ENCODE assay signal across 17 mouse cellular contexts in genomic region chr4:117828572-117829145, GRCm38 (mm10). TPM values are rescaled to one million over a fixed set of nuclear protein-coding genes. Genes with fewer than 3 reads are reported as not detected.
DNase-seq lines count a peak whose midpoint lies in the region; ATAC-seq and TF ChIP-seq lines count a peak whose summit lies in the region.
"Had no signal": no experiment of that assay in that cellular context is flagged by ENCODE, and none has a peak within 500 bp of the region (broad histone marks: within the 10 kb centered on the region; RNA-seq: fewer than 3 reads in every experiment).

No protein-coding gene starts in this region.

- no peak overlapping the region; the same call in 1 of the 2 replicates for H3K4me2 ChIP-seq in liver, embryonic 14.5 days (ENCODE audit: low read depth)
- no peak overlapping the region for H3K4me2 ChIP-seq in stomach, embryonic 15.5 days
- H3K4me2 ChIP-seq: embryonic facial prominence, embryonic 15.5 days; heart, embryonic 11.5 days; hindbrain, embryonic 15.5 days had no signal

- H3K9ac ChIP-seq in liver, embryonic 14.5 days (replicated peaks) = peak overlapping the region; percentile 28
- H3K9ac ChIP-seq in stomach, embryonic 15.5 days = no peak overlapping the region
- H3K9ac ChIP-seq: embryonic facial prominence, embryonic 15.5 days; hindbrain, embryonic 15.5 days had no signal

- H3K36me3 ChIP-seq in liver, embryonic 14.5 days (replicated peaks; ENCODE audit: control insufficient read depth, insufficient read depth, low read depth) = no peaks in the 10 kb centered on the region
- H3K36me3 ChIP-seq in stomach, embryonic 15.5 days = no peaks in the 10 kb centered on the region
- H3K36me3 ChIP-seq: embryonic facial prominence, embryonic 15.5 days; forebrain, embryonic 10.5 days; hindbrain, embryonic 15.5 days had no signal

- DNase-seq in cerebellum, adult 9-11 months = peak; percentile 2
- DNase-seq in lung, postnatal 10 days = peak; percentile 54
- no peak for DNase-seq in lung, adult 18-20 months
- no peak for DNase-seq in liver, embryonic 14.5 days (ENCODE audit: low read depth in 3 of 3, low spot score in 3 of 3)
- no peak for DNase-seq in adrenal gland, postnatal 14 days
- no peak for DNase-seq in thymus, postnatal 10 days (ENCODE audit: low spot score in 2 of 2)

- no peak overlapping the region for H3K4me3 ChIP-seq in liver, embryonic 14.5 days (ENCODE audit: insufficient read depth in 1 of 2, low read depth in 2 of 2, low read length in 2 of 2)
- no peak overlapping the region for H3K4me3 ChIP-seq in stomach, embryonic 15.5 days (replicated peaks)
- H3K4me3 ChIP-seq: embryonic facial prominence, embryonic 15.5 days; forebrain, embryonic 10.5 days; heart, adult 2 months; hindbrain, embryonic 15.5 days had no signal

- no peaks in the 10 kb centered on the region for H3K9me3 ChIP-seq in liver, embryonic 14.5 days (ENCODE audit: control insufficient read depth, low read length)
- no peaks in the 10 kb centered on the region for H3K9me3 ChIP-seq in stomach, embryonic 15.5 days
- H3K9me3 ChIP-seq: embryonic facial prominence, embryonic 15.5 days; forebrain, embryonic 10.5 days; hindbrain, embryonic 15.5 days had no signal

- no peak for ATAC-seq in cerebellum, adult (ENCODE audit: insufficient number of reproducible peaks, low FRiP score, low TSS enrichment)
- ATAC-seq in liver, embryonic 14.5 days (ENCODE audit: insufficient read depth) = no peak
- ATAC-seq in stomach, embryonic 15.5 days (ENCODE audit: insufficient read depth, low FRiP score, low read depth) = no peak
- ATAC-seq: activated CD4-positive, CD25-positive, alpha-beta regulatory T cell, adult 4 months; CD4-positive, CD25-positive, alpha-beta regulatory T cell, adult 4 months; Patski had no signal

- TF ChIP-seq CTCF in liver, embryonic 14.5 days (IDR thresholded peaks at IDR 0.05; ENCODE audit: low read depth) = no peak

- H3K4me1 ChIP-seq in liver, embryonic 14.5 days (replicated peaks; ENCODE audit: control insufficient read depth in 2 of 2, insufficient read depth in 2 of 2, low read length in 1 of 2) = peaks cover 47 to 48% of the 10 kb centered on the region in 2 experiments
- H3K4me1 ChIP-seq in stomach, embryonic 15.5 days = peaks cover 25% of the 10 kb centered on the region

- 53% methylated on average over 8 of the region's 8 CpGs for WGBS in liver, embryonic 14.5 days (ENCODE audit: insufficient replicate concordance)
- 57% methylated on average over 8 of the region's 8 CpGs for WGBS in stomach, embryonic 15.5 days

- no peak for TF ChIP-seq EP300 in liver, embryonic 14.5 days (IDR thresholded peaks at IDR 0.05; ENCODE audit: low read depth)

- H3K27me3 ChIP-seq in liver, embryonic 14.5 days (ENCODE audit: control insufficient read depth, insufficient read depth, low read length) = peaks cover 16% of the 10 kb centered on the region
- H3K27me3 ChIP-seq in stomach, embryonic 15.5 days (replicated peaks) = no peaks in the 10 kb centered on the region
- H3K27me3 ChIP-seq: embryonic facial prominence, embryonic 15.5 days; hindbrain, embryonic 15.5 days had no signal

- H3K27ac ChIP-seq in liver, embryonic 14.5 days = peak overlapping the region; percentile 71
- H3K27ac ChIP-seq in stomach, embryonic 15.5 days = peak overlapping the region; percentile 50
- H3K27ac ChIP-seq: embryonic facial prominence, embryonic 15.5 days; forebrain, embryonic 10.5 days; heart, adult 2 months; hindbrain, embryonic 15.5 days had no signal

RNA-seq across cellular contexts. Expression of gene Slc6a9, which starts 5.6 kb away (rescaled TPM):
- 52.6 and 56.3 TPM in 2 replicates for polyA plus RNA-seq in liver, embryonic 14.5 days (2012; rRNA removed)
- 31.5 and 33.1 TPM in 2 replicates for polyA plus RNA-seq in liver, embryonic 14.5 days (2014; fragmentation: Nextera tagmentation; extraction: Ambion mirVana)
- 14.2 and 15.0 TPM in 2 replicates for polyA plus RNA-seq in stomach, embryonic 15.5 days (2015; fragmentation: Nextera tagmentation; extraction: Ambion mirVana)
- 9.4 and 10.3 TPM in 2 replicates for total RNA-seq in adrenal gland, postnatal 14 days (2021)

RNA-seq across cellular contexts. Expression of gene Ccdc24, which starts 43.7 kb away (rescaled TPM):
- 0.57 and 0.77 TPM in 2 replicates for polyA plus RNA-seq in liver, embryonic 14.5 days (2012; rRNA removed)
- 0.63 and 1.7 TPM in 2 replicates for polyA plus RNA-seq in liver, embryonic 14.5 days (2014; fragmentation: Nextera tagmentation; extraction: Ambion mirVana)
- polyA plus RNA-seq in stomach, embryonic 15.5 days (2015; fragmentation: Nextera tagmentation; extraction: Ambion mirVana) = 0.94 and 2.3 TPM in 2 replicates
- total RNA-seq in adrenal gland, postnatal 14 days (2021) = 0.71 and 0.78 TPM in 2 replicates
- polyA plus RNA-seq: activated CD4-positive, CD25-positive, alpha-beta regulatory T cell, adult 4 months; CD4-positive, CD25-positive, alpha-beta regulatory T cell, adult 4 months had no signal

RNA-seq across cellular contexts. Expression of gene B4galt2, which starts 54.6 kb away (rescaled TPM):
- 2.1 and 2.4 TPM in 2 replicates for polyA plus RNA-seq in liver, embryonic 14.5 days (2012; rRNA removed)
- 1.5 and 1.7 TPM in 2 replicates for polyA plus RNA-seq in liver, embryonic 14.5 days (2014; fragmentation: Nextera tagmentation; extraction: Ambion mirVana)
- 16.6 and 17.9 TPM in 2 replicates for polyA plus RNA-seq in stomach, embryonic 15.5 days (2015; fragmentation: Nextera tagmentation; extraction: Ambion mirVana)
- total RNA-seq in adrenal gland, postnatal 14 days (2021) = 12.6 and 15.1 TPM in 2 replicates
- total RNA-seq: common myeloid progenitor, adult 5-6 weeks had no signal
- polyA plus RNA-seq: activated CD4-positive, CD25-positive, alpha-beta regulatory T cell, adult 4 months; CD4-positive, CD25-positive, alpha-beta regulatory T cell, adult 4 months had no signal

RNA-seq across cellular contexts. Expression of gene Atp6v0b, which starts 58.5 kb away (rescaled TPM):
- polyA plus RNA-seq in liver, embryonic 14.5 days (2012; rRNA removed) = 118 and 122 TPM in 2 replicates
- polyA plus RNA-seq in liver, embryonic 14.5 days (2014; fragmentation: Nextera tagmentation; extraction: Ambion mirVana) = 152 and 165 TPM in 2 replicates
- polyA plus RNA-seq in stomach, embryonic 15.5 days (2015; fragmentation: Nextera tagmentation; extraction: Ambion mirVana) = 214 and 232 TPM in 2 replicates
- total RNA-seq in adrenal gland, postnatal 14 days (2021) = 167 and 172 TPM in 2 replicates

Comparison
In these comparisons a context has a peak if more than half of its experiments do, and no peak if none do; other contexts are left out.
1. DNase-seq: peak in cerebellum, adult 9-11 months (single experiment) and lung, postnatal 10 days (single experiment); none in lung, adult 18-20 months (0 of 2), liver, embryonic 14.5 days (0 of 3), adrenal gland, postnatal 14 days (single experiment) and thymus, postnatal 10 days (0 of 2).